Mouse (Mus musculus): Measurements from ENCODE around the gene Atpif1. TPM values are rescaled to one million over a fixed set of nuclear protein-coding genes. Genes with fewer than 3 reads are reported as not detected.

The Atpif1 gene
- polyA plus RNA-seq, 1 experiment = 69.5 TPM

GRCm38 (mm10) chr4:132529344-132529743 lies 4.1 kb downstream of the Atpif1 start:
- Histone ChIP-seq H3K4me1 (ENCODE audit: control insufficient read depth, insufficient read depth, insufficient read length) (no peaks in the 10 kb centered on the region), H3K36me3 (ENCODE audit: control insufficient read depth, insufficient read depth, low read length) (peaks cover 2% of the 10 kb centered on the region; the same call in 1 of the 2 replicates), H3K4me3 (ENCODE audit: extremely low read depth, insufficient read depth, insufficient read length) (no peak overlapping the region), H3K27ac (ENCODE audit: insufficient read depth, low read length) (no peak overlapping the region), H3K27me3 (ENCODE audit: control insufficient read depth, insufficient read depth, low read length) (no peaks in the 10 kb centered on the region)
- DNase-seq (ENCODE audit: low read depth in 1 of 2, low spot score in 2 of 2) = no peak
- no peak for TF ChIP-seq CTCF (IDR thresholded peaks at IDR 0.05; ENCODE audit: extremely low read depth, insufficient read depth, insufficient read length, insufficient replicate concordance)
- TF ChIP-seq POLR2A (IDR thresholded peaks at IDR 0.05; ENCODE audit: low read depth, low read length) = no peak
- 32% methylated on average over 4 of the region's 4 CpGs for WGBS

- Histone ChIP-seq H3K36me3 (ENCODE audit: control insufficient read depth, insufficient read depth, low read length) (peaks cover 2% of the 10 kb centered on the region; the same call in 1 of the 2 replicates), H3K27me3 (ENCODE audit: control insufficient read depth, insufficient read depth, low read length) (no peaks in the 10 kb centered on the region), H3K4me1 (ENCODE audit: control insufficient read depth, insufficient read depth, insufficient read length) (no peaks in the 10 kb centered on the region), H3K27ac (ENCODE audit: insufficient read depth, low read length) (no peak overlapping the region), H3K4me3 (ENCODE audit: extremely low read depth, insufficient read depth, insufficient read length) (no peak overlapping the region)
- no peak for TF ChIP-seq CTCF (IDR thresholded peaks at IDR 0.05; ENCODE audit: extremely low read depth, insufficient read depth, insufficient read length, insufficient replicate concordance)
- no peak for TF ChIP-seq POLR2A (IDR thresholded peaks at IDR 0.05; ENCODE audit: low read depth, low read length)
- 67% methylated on average over 8 of the region's 8 CpGs for WGBS
- DNase-seq (ENCODE audit: low read depth in 1 of 2, low spot score in 2 of 2) = no peak
These were observed 5.4 kb downstream of the Atpif1 start for GRCm38 (mm10) chr4:132527917-132528522.

GRCm38 (mm10) chr4:132526678-132527077 lies 6.8 kb downstream of the Atpif1 start:
- no peaks in the 10 kb centered on the region for H3K4me1 ChIP-seq (ENCODE audit: control insufficient read depth, insufficient read depth, insufficient read length)
- no peak overlapping the region for H3K27ac ChIP-seq (ENCODE audit: insufficient read depth, low read length)
- peaks cover 2% of the 10 kb centered on the region; the same call in 1 of the 2 replicates for H3K36me3 ChIP-seq (ENCODE audit: control insufficient read depth, insufficient read depth, low read length)
- peak in 1 of 2 experiments; percentile 11 for DNase-seq (ENCODE audit: low read depth in 1 of 2, low spot score in 2 of 2)
- WGBS = 21% methylated on average over 2 of the region's 2 CpGs
- TF ChIP-seq POLR2A (IDR thresholded peaks at IDR 0.05; ENCODE audit: low read depth, low read length) = no peak
- TF ChIP-seq CTCF (IDR thresholded peaks at IDR 0.05; ENCODE audit: extremely low read depth, insufficient read depth, insufficient read length, insufficient replicate concordance) = peak; percentile 35; the same call in 1 of the 2 replicates
- no peak overlapping the region for H3K4me3 ChIP-seq (ENCODE audit: extremely low read depth, insufficient read depth, insufficient read length)
- no peaks in the 10 kb centered on the region for H3K27me3 ChIP-seq (ENCODE audit: control insufficient read depth, insufficient read depth, low read length)

DNA sequence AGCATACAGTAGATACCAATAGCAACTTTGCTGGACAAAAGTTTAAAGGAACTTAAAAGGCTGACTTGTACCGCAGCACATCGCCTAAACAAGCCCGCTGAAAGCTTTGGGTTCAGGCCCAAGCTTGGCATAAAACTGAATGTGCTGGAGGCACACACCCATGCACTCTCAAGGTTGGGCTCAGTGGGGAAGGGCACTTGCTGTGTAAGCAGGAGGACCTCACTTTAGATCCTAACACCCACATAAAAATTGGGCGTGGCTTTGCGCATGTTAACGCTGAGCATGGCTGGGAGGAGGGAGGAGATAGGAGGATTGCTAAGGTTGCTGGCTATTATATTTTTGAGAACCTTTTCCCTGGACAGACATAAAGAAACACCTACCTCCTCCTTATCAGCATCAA lies 8.7 kb downstream of the Atpif1 start:
- DNase-seq (ENCODE audit: low read depth in 1 of 2, low spot score in 2 of 2) = no peak
- H3K4me1 ChIP-seq (ENCODE audit: control insufficient read depth, insufficient read depth, insufficient read length) = no peaks in the 10 kb centered on the region
- TF ChIP-seq CTCF (IDR thresholded peaks at IDR 0.05; ENCODE audit: extremely low read depth, insufficient read depth, insufficient read length, insufficient replicate concordance) = no peak
- no peak for TF ChIP-seq POLR2A (IDR thresholded peaks at IDR 0.05; ENCODE audit: low read depth, low read length)
- no peaks in the 10 kb centered on the region for H3K27me3 ChIP-seq (ENCODE audit: control insufficient read depth, insufficient read depth, low read length)
- WGBS = 76% methylated on average over 6 of the region's 6 CpGs
- no peak overlapping the region for H3K27ac ChIP-seq (ENCODE audit: insufficient read depth, low read length)
- H3K36me3 ChIP-seq (ENCODE audit: control insufficient read depth, insufficient read depth, low read length) = no peaks in the 10 kb centered on the region
- H3K4me3 ChIP-seq (ENCODE audit: extremely low read depth, insufficient read depth, insufficient read length) = no peak overlapping the region

DNA sequence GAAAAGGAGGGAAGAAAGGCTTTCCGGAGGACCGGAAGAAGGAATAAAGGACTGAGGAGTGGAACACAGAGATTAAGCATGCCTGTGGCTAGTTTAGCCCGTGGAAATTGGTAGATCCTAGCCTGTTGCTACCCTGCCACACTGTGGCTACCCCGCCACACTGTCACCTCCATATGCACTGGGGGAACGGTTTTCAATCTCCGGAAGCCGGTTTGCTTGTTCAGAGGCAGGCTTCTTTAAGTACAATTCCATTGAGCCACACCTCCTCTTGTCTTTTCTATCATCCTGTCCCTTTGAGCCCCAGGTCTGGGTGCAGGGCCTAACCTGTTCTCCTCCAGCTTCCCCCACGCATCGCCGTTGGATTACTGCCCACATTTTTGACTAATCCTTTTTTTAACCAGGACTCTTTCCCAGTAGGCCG lies 9.1 kb downstream of the Atpif1 start:
- WGBS = 64% methylated on average over 11 of the region's 11 CpGs

DNA sequence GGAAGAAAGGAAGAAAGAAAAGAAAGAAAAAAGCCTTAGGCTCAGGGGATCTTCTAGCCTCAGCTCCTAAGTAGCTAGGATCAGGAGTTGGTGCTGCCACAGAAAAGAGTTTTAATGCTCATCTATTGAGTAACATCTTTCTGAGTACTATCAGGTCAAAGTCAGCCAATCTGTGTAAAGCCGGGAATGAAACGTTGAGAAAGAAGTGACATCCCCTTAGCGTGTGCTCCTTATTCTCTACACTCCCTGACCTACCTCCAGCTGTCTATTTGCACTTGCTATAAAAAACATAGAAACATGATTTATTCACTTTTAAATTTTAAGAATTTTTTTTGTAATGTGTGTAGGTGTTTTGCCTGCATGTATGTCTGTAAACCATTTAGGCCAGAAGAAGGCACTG lies 14.3 kb downstream of the Atpif1 start:
- 94% methylated on average over 3 of the region's 3 CpGs for WGBS
- TF ChIP-seq CTCF (IDR thresholded peaks at IDR 0.05; ENCODE audit: extremely low read depth, insufficient read depth, insufficient read length, insufficient replicate concordance) = no peak
- TF ChIP-seq POLR2A (IDR thresholded peaks at IDR 0.05; ENCODE audit: low read depth, low read length) = no peak

More for the DNA sequence above, 9.1 kb downstream of the Atpif1 start:
- Histone ChIP-seq H3K27ac (ENCODE audit: insufficient read depth, low read length) (no peak overlapping the region), H3K4me3 (ENCODE audit: extremely low read depth, insufficient read depth, insufficient read length) (no peak overlapping the region), H3K4me1 (ENCODE audit: control insufficient read depth, insufficient read depth, insufficient read length) (no peaks in the 10 kb centered on the region), H3K36me3 (ENCODE audit: control insufficient read depth, insufficient read depth, low read length) (no peaks in the 10 kb centered on the region), H3K27me3 (ENCODE audit: control insufficient read depth, insufficient read depth, low read length) (no peaks in the 10 kb centered on the region)
- no peak for TF ChIP-seq CTCF (IDR thresholded peaks at IDR 0.05; ENCODE audit: extremely low read depth, insufficient read depth, insufficient read length, insufficient replicate concordance)
- DNase-seq (ENCODE audit: low read depth in 1 of 2, low spot score in 2 of 2) = no peak

DNA sequence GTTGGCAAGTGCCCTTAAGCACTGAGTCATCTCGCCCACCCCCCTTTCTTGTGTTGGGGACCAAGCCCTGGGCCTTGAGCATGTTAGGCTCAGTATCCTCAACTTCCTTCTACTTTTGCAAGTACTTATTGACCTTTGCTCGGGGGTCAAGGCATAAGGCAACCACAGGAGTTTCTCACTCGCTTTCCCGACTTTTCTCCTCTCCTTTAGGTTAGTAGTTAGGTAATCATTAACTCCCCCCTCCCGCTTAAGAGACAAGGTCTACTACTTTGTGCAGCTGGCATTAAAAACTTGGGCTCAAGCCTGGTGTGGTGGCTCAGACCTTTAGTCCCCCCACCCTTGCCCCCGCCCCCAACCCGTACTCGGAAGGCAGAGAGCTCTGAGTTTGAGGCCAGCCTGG lies 15.4 kb downstream of the Atpif1 start:
- WGBS = 88% methylated on average over 8 of the region's 8 CpGs
- DNase-seq (ENCODE audit: low read depth in 1 of 2, low spot score in 2 of 2) = no peak
- H3K27me3 ChIP-seq (ENCODE audit: control insufficient read depth, insufficient read depth, low read length) = no peaks in the 10 kb centered on the region
- no peaks in the 10 kb centered on the region for H3K36me3 ChIP-seq (ENCODE audit: control insufficient read depth, insufficient read depth, low read length)
- TF ChIP-seq POLR2A (IDR thresholded peaks at IDR 0.05; ENCODE audit: low read depth, low read length) = no peak
- TF ChIP-seq CTCF (IDR thresholded peaks at IDR 0.05; ENCODE audit: extremely low read depth, insufficient read depth, insufficient read length, insufficient replicate concordance) = no peak
- no peak overlapping the region for H3K27ac ChIP-seq (ENCODE audit: insufficient read depth, low read length)
- no peak overlapping the region for H3K4me3 ChIP-seq (ENCODE audit: extremely low read depth, insufficient read depth, insufficient read length)
- no peaks in the 10 kb centered on the region; the same call in 1 of the 2 replicates for H3K4me1 ChIP-seq (ENCODE audit: control insufficient read depth, insufficient read depth, insufficient read length)

More for the DNA sequence above, 14.3 kb downstream of the Atpif1 start:
- no peaks in the 10 kb centered on the region for H3K36me3 ChIP-seq (ENCODE audit: control insufficient read depth, insufficient read depth, low read length)
- no peak overlapping the region for H3K27ac ChIP-seq (ENCODE audit: insufficient read depth, low read length)
- no peak for DNase-seq (ENCODE audit: low read depth in 1 of 2, low spot score in 2 of 2)
- no peaks in the 10 kb centered on the region for H3K27me3 ChIP-seq (ENCODE audit: control insufficient read depth, insufficient read depth, low read length)
- no peak overlapping the region for H3K4me3 ChIP-seq (ENCODE audit: extremely low read depth, insufficient read depth, insufficient read length)
- no peaks in the 10 kb centered on the region; the same call in 1 of the 2 replicates for H3K4me1 ChIP-seq (ENCODE audit: control insufficient read depth, insufficient read depth, insufficient read length)

Data from spleen, adult 2 months (tissue).